Mouse (Mus musculus) mesoderm, embryonic 11.5 days (tissue): ENCODE results near the gene Rdh13.

Experiments
- DNase-seq: peaks from one replicate; pipeline ENCODE4 v3.0.0-alpha.2; 2012; ENCODE audit warnings: low read depth, low spot score

Gene Rdh13

GRCm38 (mm10) chr7:4445216-4445791, at the start of gene Rdh13:
TSS of gene Rdh13 (minus strand) at chr7:4445649.
- peak; percentile 91 for DNase-seq

GRCm38 (mm10) chr7:4493991-4494390, 48.5 kb upstream of the Rdh13 start:
- DNase-seq, result no peak

- peak; percentile 54 for DNase-seq
Measured at GRCm38 (mm10) chr7:4492284-4493224, 47.1 kb upstream of the Rdh13 start.

GRCm38 (mm10) chr7:4491308-4491707, 45.9 kb upstream of the Rdh13 start:
- DNase-seq, result no peak

- DNase-seq, result no peak
Measured at GRCm38 (mm10) chr7:4482281-4482680, 36.8 kb upstream of the Rdh13 start.

- no peak for DNase-seq
Measured at GRCm38 (mm10) chr7:4479674-4480073, 34.2 kb upstream of the Rdh13 start.

GRCm38 (mm10) chr7:4478796-4479291, 33.4 kb upstream of the Rdh13 start:
- no peak for DNase-seq

GRCm38 (mm10) chr7:4478021-4478795, 32.8 kb upstream of the Rdh13 start:
- peak; percentile 96 for DNase-seq

- no peak for DNase-seq
Measured at GRCm38 (mm10) chr7:4473940-4474339, 28.5 kb upstream of the Rdh13 start.

GRCm38 (mm10) chr7:4471179-4471555, 25.7 kb upstream of the Rdh13 start:
- DNase-seq, result peak; percentile 78

GRCm38 (mm10) chr7:4470275-4471178, 25.1 kb upstream of the Rdh13 start:
- DNase-seq, result peak; percentile 60

- DNase-seq, result no peak
Measured at GRCm38 (mm10) chr7:4467801-4468200, 22.4 kb upstream of the Rdh13 start.

- no peak for DNase-seq
Measured at GRCm38 (mm10) chr7:4464194-4464824, 18.9 kb upstream of the Rdh13 start.

GRCm38 (mm10) chr7:4460576-4461434, 15.4 kb upstream of the Rdh13 start, which contains the start of gene Eps8l1:
TSS of gene Eps8l1 (plus strand) at chr7:4460674.
- no peak for DNase-seq

- DNase-seq, result no peak
Measured at GRCm38 (mm10) chr7:4452644-4453043, 7.2 kb upstream of the Rdh13 start.

- no peak for DNase-seq
Measured at GRCm38 (mm10) chr7:4449211-4449610, 3.8 kb upstream of the Rdh13 start.

- DNase-seq, result no peak
Measured at GRCm38 (mm10) chr7:4448439-4448838, 3.0 kb upstream of the Rdh13 start.

- no peak for DNase-seq
Measured at GRCm38 (mm10) chr7:4447138-4447537, 1.7 kb upstream of the Rdh13 start.

- DNase-seq, result no peak
Measured at GRCm38 (mm10) chr7:4440549-4440948, 4.9 kb downstream of the Rdh13 start.
